Mouse (Mus musculus) erythroid progenitor cell, adult 5-6 weeks (primary cell): ENCODE data around the gene Hmx1. TPM values are rescaled to one million over a fixed set of nuclear protein-coding genes. Genes with fewer than 3 reads are reported as not detected.

Experiments used
- ATAC-seq: replicated peaks from 2 replicates; pipeline ENCODE4 v1.8.0; 2016; ENCODE audit warnings: moderate number of reproducible peaks, mild to moderate bottlenecking, moderate TSS enrichment, inconsistent platforms; ENCODE audit not compliant: poor library complexity, low FRiP score, severe bottlenecking
- total RNA-seq, 2 experiments: library from RNA; stranded (forward) in 1 of 2; stranded (reverse) in 1 of 2; fragments of 150-400 nt in 1 of 2; fragments of 186-747, 209-891 nt in 1 of 2; gene quantifications; 2 replicates each; pipeline versions ENCODE4 v1.2.3 to v1.2.4; 2015 to 2017; ENCODE audit warnings: low replicate concordance in 2 of 2

The Hmx1 gene
- total RNA-seq, 2 experiments from 2014 or later = not detected

GRCm38 (mm10) chr5:35397642-35398309 lies 8.9 kb downstream of the Hmx1 start:
- no peak for ATAC-seq

- ATAC-seq = no peak
Measured at GRCm38 (mm10) chr5:35398310-35398910, 9.5 kb downstream of the Hmx1 start.

- no peak for ATAC-seq
Measured at GRCm38 (mm10) chr5:35399061-35399460, 10.2 kb downstream of the Hmx1 start.

- ATAC-seq = no peak
Measured at GRCm38 (mm10) chr5:35399704-35400320, 10.9 kb downstream of the Hmx1 start.

GRCm38 (mm10) chr5:35401240-35401639 lies 12.3 kb downstream of the Hmx1 start:
- ATAC-seq = no peak

GRCm38 (mm10) chr5:35407411-35407930 lies 18.6 kb downstream of the Hmx1 start:
- no peak for ATAC-seq

- no peak for ATAC-seq
Measured at GRCm38 (mm10) chr5:35411028-35411427, 22.1 kb downstream of the Hmx1 start.

GRCm38 (mm10) chr5:35412833-35413232 lies 23.9 kb downstream of the Hmx1 start:
- ATAC-seq = no peak

- no peak for ATAC-seq
Measured at GRCm38 (mm10) chr5:35417707-35418106, 28.8 kb downstream of the Hmx1 start.

- ATAC-seq = no peak
Measured at GRCm38 (mm10) chr5:35421622-35422021, 32.7 kb downstream of the Hmx1 start.

- no peak for ATAC-seq
Measured at GRCm38 (mm10) chr5:35425218-35425617, 36.3 kb downstream of the Hmx1 start.

GRCm38 (mm10) chr5:35427901-35428300 lies 39.0 kb downstream of the Hmx1 start:
- ATAC-seq = no peak

GRCm38 (mm10) chr5:35428421-35428820 lies 39.5 kb downstream of the Hmx1 start:
- ATAC-seq = no peak

- ATAC-seq = no peak
Measured at GRCm38 (mm10) chr5:35432098-35432497, 43.2 kb downstream of the Hmx1 start.

- ATAC-seq = no peak
Measured at GRCm38 (mm10) chr5:35434038-35434437, 45.1 kb downstream of the Hmx1 start.

GRCm38 (mm10) chr5:35434703-35435102 lies 45.8 kb downstream of the Hmx1 start:
- no peak for ATAC-seq

- ATAC-seq = no peak
Measured at GRCm38 (mm10) chr5:35438805-35439204, 49.9 kb downstream of the Hmx1 start.

GRCm38 (mm10) chr5:35440459-35440858 lies 51.6 kb downstream of the Hmx1 start:
- ATAC-seq = no peak

GRCm38 (mm10) chr5:35441411-35441810 lies 52.5 kb downstream of the Hmx1 start:
- ATAC-seq = no peak

- ATAC-seq = no peak
Measured at GRCm38 (mm10) chr5:35444731-35445130, 55.8 kb downstream of the Hmx1 start.
